Mouse (Mus musculus) cerebellum, adult 9-11 months (tissue): ENCODE data around the gene Rad51b.

Experiments used
- DNase-seq: peaks from one replicate; pipeline ENCODE4 v3.0.0; 2022

Rad51b gene

DNA sequence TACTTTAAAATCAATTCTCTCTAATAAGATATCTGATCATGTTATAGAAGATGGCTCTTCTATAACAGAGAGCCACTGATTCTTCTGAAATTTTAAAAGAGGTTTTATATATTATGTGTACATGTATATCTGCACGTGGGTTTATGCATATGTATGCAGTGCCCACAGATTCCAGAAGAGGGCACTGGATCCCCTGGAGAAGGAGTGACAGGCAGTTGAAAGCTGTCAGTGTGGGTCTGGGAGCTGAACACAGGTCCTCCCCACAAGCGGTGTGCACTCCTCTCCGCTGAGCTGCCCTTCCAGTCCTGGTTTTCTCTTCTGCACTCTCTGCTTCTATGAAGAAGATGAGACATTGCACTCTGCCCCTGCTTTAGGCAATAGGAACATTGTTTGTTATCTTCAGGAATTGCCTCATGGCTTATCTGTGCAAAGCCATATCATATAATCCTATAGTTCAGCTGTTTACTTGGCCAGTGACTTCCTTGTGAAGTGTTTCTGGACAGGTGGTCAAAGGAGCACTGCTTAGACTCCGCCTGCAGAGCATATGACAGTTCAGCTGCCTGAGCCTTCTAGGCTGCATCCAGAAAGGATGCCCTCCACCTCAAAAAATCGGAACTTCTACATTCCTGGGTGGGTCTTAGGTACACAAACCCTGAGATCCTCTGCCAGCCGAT is 485.5 kb downstream of the Rad51b start:
- DNase-seq: no peak

DNA sequence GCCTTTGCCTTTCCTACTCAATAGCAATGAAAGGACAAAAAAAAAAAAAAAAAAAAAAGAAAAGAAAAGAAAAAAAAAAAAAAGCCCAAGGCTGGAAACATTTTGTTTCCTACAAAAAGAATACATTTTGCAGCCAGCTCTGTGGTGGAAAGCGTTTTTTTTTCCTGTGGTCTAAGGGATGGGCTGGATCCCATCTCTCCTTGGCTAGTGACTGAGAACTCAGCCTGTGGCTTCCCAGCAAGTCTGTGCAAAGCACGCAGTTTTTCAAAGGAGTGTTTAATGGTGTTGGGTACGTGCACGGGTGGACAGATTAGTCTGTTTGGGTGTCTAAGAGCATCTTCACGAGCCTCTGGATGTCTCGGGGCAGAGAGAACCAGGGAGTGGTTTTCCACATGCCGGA is 487.1 kb downstream of the Rad51b start:
- no peak for DNase-seq

DNA sequence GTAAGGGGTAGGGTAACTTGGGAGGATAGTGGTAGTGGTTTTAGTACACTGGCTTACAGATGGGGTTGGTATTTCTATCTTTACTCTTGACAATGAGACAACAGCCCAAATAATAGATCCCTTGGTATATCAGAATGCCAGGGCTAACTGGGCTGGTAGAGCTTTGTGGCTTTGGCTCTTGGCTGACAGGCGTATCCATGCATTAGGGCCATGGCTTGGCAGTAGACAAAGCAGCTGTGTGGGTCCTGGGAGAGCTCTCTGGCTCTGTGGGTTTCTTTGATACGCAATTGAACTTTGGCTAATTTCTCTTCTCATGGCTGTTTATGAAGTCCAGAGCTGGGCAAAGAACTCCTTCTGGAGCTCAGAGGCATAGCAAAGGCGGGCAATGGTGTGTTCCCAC is 488.6 kb downstream of the Rad51b start:
- no peak for DNase-seq

DNA sequence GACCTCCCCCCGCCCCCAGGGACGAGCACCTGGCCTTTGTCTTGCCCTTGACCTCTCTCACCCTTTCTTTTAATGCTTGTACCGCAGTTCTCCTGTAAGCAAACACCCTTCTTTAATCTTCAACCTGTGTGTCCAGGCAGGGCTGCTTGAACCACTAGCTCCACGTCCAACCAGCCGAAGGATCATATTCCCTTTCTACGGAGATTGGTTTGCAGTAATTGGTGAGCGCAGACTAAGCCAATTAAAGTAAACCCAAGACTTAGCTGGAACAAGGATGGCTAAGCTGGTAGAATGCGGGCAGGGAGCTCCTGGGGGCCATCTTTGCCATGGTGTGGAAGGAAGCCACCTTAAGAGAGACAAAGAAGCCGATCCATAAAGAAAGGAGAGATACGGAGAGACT is 490.5 kb downstream of the Rad51b start:
- no peak for DNase-seq

DNA sequence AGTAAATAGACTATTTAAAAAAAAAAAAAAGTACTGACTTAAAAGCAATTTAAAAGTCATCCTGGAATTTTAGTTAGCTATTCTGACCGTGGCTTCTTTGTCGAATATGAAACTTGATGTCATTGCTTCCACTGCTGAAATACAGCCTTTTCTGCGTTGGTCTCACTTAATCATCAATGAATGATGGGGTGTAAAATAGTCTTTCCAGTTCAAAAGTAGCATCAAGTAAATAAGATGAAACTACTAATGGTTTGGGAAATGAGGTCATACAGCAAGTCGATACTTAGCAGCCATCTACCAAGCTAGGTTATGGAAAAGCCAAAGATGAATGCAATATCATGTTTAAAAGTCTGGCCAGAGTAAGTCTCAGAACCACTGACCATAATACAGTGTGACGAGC is 491.3 kb downstream of the Rad51b start:
- no peak for DNase-seq

DNA sequence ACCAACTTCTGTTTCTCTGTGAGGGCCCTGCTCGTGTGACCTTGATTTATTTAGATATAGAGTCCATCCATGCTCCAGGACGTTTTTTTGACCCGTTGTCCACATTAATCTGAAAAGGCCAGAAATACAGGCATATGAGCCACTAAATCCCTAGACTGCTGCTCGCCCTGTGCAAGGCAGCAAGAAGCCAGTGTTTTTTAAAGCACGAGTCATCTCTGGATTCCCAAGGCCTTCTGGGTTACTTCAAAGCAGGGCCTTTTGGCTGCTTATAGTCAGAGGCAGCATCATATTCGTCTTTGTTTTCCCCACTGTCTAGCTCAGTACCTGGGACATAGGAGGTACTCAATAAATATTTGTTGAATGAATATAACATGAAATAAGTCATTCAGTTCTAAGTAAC is 492.4 kb downstream of the Rad51b start:
- no peak for DNase-seq

DNA sequence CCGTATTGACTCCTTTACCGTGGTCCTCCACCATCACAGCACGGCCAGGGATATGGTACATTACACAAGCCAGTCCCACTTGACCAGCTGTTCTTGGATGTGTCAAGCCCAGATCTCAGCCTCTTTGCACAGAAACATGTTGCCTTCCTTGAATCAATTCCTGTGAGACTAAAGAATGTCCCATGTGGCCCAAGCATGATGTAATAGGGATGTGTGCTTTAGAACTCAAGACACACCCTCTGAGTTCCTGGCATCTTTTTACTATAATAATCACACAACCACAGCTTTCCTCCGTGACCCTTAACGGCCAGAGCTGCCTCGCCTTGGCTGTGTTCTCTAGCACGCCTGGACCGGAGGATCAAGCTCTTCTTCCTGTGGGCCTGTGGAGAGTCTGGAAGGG is 496.3 kb downstream of the Rad51b start:
- no peak for DNase-seq

DNA sequence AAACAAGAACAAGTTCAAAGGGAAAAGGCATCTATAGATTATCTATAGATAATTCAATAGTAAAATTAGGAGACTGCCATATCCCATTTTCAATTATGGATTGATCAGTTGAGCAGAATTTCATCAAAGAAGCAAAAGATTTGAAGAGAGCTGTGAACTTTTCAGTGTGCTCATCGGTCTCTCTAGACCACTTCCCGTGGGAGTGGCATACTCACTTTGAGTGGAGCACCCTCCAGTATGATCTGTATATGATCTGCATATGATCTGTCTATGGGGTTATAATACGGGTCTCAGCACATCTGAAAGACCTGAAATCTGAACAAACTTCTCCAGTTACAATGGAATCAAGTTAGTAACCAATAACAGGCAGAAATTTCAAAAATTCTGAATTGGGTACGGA is 497.7 kb downstream of the Rad51b start:
- no peak for DNase-seq

DNA sequence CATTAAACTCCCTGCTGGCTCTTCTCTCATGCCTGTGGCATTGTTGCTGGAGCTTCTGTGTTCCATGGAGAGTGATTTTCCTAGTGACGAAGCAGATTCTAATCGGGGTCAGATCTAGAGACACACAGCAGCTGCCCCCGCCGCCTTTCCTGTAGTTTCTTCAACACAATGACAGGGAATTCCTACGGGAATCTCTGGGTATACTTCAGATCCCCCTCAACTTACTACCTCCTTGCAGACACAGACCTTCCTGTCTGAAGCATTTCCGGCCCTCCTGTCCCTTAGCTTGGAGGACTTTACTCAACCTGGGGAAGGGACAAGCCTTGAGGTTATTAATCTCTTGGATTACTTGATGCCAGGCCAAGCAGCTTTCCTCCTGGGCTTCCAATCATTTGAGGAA is 499.2 kb downstream of the Rad51b start:
- no peak for DNase-seq

DNA sequence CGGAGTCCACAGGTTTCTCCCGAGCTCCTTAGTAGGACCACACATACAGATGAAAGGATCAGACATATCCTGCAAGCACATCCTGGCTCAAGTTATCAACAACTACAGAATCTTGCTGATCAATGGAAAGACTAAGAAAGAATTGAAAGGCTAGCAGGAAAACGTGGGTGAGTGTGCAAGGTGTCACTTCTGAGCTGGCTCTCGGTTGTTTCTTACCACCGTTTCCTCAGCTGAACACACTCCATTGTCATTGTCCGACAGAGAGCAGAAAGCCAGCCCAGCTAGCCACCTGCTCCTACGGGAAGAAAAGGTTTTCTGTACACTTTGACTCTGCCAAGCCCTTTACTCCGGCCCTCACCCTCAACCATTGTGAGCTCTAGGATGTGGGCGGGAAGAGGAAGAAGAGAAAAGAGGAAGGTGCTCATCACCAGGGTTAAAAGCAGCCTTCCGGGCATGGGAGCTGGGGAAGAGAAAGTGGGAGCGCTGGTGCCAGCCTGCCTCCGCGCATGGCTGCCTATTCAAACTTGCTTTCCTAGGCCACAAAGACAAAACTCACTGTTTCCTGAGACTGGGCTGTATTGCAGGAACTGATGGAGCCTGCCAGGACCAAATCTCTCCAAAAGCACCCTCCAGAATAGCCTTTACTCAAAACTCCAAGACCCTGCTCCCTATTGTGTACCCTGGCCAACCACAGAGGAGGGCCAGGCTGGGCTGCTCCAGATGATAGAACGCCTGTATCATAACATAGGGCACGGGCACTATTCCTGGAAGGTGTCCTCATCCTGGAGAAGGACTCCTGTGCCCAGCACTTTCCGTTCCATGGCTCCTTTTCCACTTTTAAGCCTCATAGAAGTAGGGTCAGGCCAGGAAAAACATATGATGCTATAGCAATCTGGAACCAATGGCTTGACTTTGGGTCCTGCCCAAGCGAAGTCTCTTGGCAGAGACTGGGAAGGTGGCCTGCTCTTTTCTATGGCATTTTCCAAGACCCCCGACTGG is 500.0 kb downstream of the Rad51b start:
- DNase-seq: no peak

DNA sequence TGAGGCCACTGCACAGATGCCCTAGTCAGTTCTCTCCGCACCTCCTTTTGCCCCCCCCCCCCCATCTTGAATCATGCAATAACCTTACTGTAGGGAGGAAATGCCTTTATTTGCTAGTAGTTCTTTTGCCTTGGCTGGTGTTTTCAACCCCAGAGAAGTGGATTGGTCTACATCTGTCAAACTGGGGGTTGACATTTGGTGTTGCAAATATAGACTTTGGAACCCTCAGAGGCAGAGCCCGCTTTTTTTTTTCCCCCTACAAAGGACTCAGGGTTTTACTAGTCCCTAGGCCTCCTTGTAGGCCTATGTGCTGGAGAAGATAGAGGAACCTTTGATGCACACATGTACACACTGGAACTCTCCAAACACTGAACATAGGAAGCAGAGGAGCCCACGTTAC is 501.4 kb downstream of the Rad51b start:
- DNase-seq: no peak

DNA sequence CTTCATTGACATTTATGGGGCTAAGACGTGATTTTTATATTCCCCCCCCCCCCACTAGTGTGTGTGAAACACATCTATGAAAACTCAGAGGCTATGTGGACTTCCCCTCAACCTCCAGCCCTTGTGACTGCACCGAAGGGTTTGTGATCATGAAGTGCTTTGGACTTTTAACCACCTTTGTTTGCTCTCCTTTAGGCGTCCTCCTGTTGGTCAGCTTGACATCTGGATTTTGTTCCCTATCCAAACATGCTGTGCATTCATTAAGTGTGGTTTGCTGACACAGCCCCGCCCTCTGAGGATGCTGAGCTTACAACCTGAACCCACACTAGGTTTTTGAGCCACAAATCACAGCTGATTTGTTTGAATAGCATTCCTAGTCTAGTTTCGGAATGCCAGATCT is 502.3 kb downstream of the Rad51b start:
- no peak for DNase-seq

DNA sequence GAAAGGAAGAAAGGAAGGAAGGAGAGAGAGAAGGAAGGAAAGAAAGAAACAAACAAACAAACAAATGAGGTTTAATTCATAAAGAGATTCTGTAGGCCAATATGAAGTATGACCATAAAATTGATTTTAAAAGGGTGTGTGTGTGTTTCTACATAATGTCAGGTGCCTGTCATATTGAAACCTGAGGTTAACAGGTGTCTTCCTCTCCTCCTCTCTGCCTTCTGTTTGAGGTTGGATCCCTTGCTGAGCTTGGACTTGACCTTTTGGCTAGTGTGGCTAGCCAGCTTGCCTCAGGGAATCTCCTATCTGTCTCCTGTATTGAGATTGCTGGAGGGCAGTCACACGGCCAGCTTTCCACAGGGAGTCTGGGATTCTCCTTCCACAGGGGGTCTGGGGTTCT is 506.6 kb downstream of the Rad51b start:
- no peak for DNase-seq

DNA sequence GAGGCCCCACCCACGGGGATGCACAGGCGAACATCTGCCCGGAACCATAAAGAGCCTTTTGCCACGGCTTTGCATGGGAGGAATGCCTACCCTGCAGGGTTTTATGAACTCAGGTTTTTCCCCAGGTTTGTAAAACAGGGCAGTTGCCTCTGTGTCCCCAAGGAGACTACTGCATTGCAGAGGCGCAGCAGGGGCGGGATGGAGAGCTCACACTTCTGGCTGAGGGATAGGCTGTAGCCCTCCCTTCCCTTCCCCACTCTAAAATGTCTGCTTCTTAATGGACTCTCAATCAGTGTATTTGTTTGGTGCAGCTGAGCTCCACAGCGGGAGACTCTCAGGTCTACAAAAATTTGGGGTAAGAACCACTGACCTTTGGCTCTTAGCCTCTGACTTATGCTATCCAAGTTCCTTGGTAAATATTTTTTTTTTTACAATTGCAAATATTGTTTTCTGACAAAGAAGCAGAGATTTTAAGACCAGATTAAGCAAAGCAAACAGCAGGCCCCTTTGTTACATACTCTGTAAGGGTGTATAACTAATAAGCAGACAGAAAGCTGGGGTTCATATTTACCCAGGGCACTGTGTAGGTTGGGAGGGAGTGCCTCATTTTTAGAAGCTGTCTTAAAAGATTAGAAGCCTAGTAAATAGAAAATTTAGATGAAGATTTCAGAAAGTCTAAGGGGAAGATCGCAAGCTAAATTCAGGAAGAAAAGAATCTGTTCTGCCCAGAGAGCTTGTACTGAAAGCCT is 507.9 kb downstream of the Rad51b start:
- no peak for DNase-seq

DNA sequence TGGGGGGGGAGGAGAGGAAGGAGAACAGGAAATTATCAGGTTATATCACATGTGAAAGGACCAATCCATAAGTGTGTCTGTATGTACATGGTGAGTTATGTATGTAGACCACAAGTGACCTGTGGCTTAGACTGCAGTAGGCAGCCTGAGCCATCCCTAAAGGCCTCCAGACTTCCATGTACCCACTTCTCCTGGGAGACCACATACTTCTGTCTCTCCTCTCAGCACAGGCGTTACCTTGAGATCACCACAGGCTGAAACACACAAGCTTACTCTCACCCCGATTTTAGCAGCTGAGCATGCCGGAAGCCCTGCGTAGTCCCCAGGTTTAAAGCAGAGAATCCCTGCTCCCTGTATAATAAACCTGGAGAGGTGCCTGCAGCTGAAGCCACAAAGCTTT is 509.9 kb downstream of the Rad51b start:
- no peak for DNase-seq

DNA sequence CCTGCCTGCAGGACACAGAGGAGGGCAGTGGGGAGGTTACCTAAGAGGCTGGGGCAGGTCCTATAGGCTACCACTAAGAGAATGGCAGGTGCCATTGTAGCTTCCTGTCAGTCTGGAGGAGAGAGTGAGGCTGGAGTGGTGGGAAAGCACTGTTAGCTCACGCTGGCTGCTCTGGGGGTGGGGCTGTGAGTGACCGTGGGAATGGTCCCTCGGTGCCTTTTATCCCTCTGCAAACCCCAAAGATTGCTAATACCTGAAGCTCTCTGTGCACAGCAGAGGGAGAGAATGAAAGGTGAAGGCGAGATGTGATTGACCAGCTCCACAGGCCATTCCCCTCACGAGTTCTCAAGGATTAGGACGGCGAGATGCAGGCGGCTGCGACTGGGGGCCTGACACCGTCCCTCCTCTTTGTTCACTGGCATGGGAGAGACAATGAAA is 510.3 kb downstream of the Rad51b start:
- DNase-seq: no peak

DNA sequence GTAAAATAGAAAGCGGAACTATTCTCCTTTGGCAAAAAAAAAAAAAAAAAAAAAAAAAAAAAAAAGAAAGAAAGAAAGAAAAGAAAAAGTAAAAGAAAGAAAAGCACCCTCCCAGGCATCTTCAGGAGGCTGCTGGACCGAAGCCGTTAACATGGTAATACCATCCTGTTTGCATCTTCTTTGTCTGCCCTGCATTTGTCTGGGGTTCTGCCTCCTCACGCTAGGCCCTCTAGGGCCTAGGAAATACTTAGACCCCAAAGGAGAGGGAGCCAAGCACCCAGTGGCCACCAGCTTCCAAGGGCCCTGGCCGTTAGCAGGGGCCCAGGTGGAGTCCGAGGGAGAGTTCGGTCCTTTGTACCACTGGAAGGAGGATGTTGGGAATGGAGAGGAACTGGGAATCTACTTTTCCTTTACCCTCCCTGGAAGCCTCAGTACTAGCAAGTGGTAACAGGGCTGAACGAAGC is 510.9 kb downstream of the Rad51b start:
- no peak for DNase-seq

DNA sequence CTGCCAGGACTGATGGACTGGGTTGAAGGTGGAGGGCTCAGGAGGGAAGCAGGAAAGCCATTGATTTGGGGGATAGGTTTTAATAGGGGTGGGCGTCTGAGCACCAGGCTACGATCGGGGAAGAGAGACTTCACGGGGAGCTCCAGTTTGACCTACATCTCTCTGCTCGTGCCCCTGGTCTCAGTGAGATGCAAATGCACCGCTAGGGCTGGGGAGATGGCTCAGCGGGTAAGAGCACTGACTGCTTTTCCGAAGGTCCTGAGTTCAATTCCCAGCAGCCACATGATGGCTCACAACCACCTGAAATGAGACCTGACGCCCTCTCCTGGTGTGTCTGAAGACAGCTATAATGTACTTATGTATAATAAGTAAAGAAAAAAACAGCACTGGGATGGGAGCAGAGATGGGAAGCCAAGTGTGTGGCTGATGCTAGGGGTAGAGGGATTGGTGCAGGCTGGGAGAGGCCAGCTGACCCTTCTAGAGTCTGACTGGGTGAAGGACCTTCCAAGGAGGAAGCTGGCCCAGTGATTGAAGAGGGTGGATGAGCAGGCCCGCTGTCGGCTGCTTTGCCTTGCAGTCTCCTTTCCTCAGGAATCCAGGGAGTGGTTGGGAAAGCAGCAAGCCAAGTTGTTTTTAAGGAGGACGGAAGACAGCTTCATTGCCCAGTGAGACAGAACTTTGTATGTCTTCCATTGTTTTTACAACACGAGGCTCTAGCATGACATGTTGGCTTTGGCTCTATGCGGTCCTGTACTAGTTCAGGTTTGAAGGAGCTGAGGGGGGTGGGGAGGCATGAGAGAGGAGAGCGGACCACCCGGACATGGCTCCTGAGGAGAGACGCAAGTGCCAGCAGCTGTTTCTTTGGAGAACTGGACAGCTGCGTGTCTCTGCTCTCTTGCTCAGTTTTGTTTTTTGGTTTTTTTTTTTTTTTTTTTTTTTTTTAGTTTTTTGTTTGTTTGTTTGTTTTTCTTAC is 511.6 kb downstream of the Rad51b start:
- no peak for DNase-seq

DNA sequence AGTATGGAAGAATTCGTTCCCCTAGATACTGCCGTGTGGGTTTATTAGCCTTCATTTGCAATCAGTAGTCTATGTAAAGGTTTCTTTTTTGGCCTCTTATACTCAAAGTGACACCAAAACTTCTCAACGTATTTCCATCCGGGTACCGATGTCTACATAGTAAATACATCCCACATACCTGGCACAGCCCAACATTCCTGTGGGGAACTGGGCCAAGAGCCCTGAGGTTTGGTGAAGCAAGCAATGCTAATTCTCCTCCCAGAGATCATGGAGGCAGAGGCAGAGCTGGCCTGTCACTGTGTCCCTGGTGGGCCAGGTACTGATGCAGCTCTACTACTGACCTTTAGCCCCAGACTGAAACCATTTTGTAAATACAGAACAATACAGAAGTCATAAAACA is 512.4 kb downstream of the Rad51b start:
- no peak for DNase-seq

DNA sequence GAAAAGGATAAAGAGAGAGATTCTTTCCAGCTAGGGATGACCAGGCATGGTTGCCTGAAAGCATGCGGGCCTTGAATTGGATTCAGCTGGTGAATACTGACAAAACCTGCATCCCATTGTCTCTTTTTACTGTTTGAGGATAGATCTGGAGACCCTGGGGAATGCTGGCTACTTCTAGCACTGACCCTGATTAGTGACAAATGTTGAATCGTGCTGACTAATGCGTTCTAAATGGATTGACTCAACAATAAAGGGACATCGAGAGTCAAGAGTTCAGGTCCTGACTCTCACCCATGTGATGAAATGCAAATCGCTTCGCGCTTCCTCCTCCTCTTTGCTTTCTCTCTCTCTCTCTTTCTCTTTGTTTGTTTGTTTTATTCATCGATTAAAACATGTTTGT is 515.3 kb downstream of the Rad51b start:
- no peak for DNase-seq

DNA sequence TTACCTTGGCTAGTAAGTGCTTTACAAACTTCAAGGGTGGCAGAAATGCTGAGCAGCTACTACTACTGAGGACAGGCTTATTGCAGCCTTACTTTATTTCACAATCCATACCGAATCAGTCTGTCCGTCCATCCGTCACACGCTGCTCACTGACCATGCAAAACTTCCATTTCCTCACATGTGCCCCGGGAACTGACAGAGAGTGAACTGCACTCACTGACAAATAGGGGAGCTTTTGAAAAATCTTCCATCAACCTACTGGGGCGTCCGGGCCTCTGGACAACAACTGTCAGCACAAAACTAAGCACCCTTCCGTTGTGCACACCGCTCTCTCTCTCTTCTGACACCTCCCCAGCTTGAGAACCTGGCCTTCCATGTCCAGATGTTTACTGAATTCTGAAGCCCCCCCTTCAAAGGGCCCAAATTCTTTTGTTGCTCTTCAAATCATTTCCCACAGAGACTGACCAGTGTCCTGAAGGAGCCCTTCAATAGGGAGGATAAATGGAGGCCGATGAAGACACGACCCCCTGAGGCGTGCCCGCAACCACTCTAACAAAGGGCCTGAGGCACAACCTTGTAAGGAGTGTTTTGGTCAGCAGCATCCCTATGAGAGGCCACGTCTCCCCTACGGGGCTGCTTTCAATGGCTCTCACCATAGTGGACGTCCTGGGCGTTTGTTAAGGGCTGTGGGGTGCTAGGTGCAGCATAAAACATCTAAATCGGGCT is 515.9 kb downstream of the Rad51b start:
- no peak for DNase-seq
